Mouse (Mus musculus) CD4-positive, CD25-positive, alpha-beta regulatory T cell, adult 2 months (primary cell): Measurements from ENCODE around the gene Smad3.

Experiments used
- DNase-seq: peaks from one replicate; pipeline ENCODE4 v3.0.0-alpha.2; 2012; ENCODE audit warnings: low read depth, low spot score

The Smad3 gene

GRCm38 (mm10) chr9:63746980-63747379 lies 10.8 kb downstream of the Smad3 start:
- DNase-seq: no peak

GRCm38 (mm10) chr9:63745821-63746632 lies 11.8 kb downstream of the Smad3 start:
- no peak for DNase-seq

DNA sequence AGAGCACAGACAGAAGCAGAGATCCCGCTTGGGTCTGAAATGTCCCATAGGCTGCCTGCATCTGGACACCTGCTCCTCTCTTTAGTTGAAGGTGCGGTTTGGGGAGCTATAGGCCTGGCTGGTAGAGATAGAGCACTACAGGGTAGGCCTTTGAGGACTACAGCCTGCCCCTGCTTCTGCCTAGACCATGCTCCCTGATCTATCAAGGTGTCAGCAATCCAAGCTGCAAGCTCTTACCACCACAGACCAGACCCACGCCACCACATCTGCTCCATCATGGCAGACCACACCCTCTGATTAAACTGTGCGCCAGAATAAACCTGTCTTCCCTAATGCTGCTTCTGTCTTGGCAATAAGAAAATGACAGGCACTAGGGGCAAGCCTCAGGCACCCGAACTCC lies 13.2 kb downstream of the Smad3 start:
- DNase-seq: no peak

DNA sequence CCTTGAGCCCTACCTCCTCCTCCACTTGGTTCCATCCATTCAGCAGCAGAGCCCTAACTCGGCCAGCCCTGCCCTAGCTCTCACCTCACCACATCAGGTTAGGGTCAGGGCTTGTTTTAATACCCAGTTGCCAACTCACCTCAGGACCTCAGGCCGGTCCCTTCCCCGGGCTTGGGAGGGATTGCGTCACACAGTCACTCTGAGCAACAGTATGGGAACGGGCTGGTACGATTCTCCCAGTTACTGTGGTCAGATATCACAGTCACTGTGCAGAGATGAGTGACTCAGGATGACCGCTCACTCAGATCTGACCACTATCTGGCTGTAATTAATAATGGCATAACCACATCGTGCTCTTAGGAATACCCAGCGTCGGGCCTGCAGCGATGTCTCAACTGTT lies 14.0 kb downstream of the Smad3 start:
- DNase-seq: no peak

DNA sequence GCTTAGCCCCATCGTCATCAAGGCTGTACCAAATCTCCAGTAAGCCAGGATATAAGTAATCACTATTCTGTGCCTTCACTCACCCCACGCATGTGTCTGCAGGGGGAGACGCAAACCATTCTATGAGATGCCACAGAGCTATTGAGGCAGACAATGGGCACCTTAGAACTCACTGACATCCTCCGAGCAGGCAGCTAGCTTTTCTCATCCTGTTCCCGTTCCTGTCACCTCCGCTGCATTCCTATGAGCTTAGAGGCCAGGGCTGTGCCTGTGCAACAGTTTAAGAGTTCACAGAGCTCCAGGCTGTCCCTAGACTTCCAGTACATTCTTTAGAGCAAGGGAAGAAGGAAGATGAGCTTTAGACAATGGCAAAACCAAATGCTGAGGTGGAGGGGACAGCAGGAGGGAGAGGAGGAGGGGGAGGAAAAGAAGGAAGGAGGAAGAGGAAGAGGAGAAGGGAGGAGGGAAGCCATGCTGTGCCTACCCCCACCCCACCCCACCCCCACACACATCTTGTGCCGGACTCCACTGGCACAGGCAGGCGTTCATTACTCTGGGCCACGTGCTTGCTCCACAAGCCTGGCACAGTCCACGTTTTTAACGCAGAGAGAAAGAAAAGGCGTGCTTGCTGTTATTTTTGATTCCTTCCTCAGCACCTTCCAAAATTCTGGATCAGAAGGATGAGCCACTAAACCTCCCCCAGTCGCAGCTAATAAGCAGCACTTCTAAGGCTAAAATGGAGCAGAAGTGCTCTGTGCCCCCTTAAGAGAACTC lies 14.7 kb downstream of the Smad3 start:
- no peak for DNase-seq

GRCm38 (mm10) chr9:63742318-63742717 lies 15.5 kb downstream of the Smad3 start:
- no peak for DNase-seq

GRCm38 (mm10) chr9:63741792-63742191 lies 16.0 kb downstream of the Smad3 start:
- DNase-seq: no peak

DNA sequence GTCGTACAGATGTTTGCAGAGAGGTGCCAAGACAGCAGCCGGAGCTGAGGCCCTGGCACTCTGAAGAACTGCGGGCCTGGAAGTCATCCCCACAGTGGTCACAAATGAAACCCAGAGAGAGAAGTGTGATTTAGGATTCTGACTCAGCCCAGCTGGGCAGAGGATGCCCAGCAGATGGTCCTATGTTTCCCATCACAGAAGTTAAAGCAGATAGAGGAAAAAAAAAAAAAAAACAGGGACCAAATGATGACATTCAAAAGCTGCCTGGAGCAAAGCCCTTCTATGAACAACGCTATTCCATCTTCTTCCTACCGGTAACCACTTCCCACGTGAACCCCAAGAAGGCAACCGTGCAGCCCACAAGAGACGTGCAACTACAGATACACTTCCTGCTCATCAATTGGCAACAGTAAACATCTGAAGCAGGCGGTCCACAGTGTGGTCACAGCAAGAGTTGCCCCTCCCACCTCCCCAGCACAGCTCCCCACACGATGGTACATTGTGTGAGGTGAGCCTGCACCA lies 17.4 kb downstream of the Smad3 start:
- DNase-seq: peak; percentile 79

GRCm38 (mm10) chr9:63738830-63739229 lies 19.0 kb downstream of the Smad3 start:
- DNase-seq: peak; percentile 81

- DNase-seq: peak; percentile 73
Observed at GRCm38 (mm10) chr9:63738086-63738701, 19.6 kb downstream of the Smad3 start.

GRCm38 (mm10) chr9:63737426-63737931 lies 20.3 kb downstream of the Smad3 start:
- peak; percentile 88 for DNase-seq

GRCm38 (mm10) chr9:63734261-63734660 lies 23.5 kb downstream of the Smad3 start:
- DNase-seq: no peak

DNA sequence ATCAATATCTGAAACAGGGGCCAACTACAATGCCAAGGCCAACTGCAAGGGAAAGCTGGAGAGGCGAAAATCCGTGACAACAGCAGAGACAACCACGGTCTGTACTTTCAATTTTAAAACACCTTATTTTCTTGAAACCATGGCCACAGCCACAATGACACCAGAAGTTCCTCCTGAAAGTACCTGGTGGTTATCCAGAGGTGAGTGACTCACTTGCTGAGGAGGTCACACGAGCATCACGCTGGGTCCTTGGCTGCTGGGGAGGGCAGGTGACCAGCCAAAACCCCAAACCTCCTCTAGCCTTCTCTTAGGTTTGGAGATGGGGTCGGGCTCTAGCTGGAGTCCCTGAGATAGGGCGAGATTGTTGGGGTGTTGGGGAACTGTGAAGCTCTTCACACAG lies 25.1 kb downstream of the Smad3 start:
- DNase-seq: peak; percentile 50

DNA sequence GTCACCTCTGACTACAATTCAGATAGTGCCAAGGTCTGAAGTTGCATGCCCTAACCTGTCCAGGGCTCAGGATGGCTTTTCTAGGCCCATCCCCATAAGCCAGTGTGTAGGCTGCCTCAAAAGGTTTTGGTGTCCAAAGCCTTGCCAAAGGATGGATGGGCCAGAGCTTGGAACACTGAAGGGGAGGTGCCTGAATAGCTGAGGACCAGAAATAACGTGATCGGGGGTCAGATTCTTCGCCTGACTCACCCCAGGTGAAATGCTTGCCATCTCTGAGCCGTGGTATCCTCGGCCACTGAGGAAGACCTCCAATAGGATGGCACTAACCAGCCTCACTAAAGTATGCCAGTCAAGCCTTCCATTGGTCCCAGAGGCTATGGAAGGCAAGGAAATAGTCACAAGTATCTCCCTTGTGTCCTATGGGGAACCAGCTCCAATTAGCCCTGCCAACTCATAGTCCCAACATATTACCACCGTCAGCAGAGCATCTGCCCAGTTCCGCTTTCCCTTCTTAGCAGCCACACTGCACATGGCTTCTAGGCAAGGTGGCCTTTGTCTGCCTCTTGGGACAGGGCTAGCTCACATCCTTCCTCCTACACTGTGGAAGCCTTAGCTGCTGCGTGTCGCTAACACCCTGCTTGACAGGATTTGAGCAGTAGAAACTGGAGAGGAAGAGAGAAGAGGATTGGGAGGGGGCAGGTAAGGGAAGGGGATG lies 26.5 kb downstream of the Smad3 start:
- no peak for DNase-seq

GRCm38 (mm10) chr9:63728969-63729368 lies 28.8 kb downstream of the Smad3 start:
- no peak for DNase-seq

DNA sequence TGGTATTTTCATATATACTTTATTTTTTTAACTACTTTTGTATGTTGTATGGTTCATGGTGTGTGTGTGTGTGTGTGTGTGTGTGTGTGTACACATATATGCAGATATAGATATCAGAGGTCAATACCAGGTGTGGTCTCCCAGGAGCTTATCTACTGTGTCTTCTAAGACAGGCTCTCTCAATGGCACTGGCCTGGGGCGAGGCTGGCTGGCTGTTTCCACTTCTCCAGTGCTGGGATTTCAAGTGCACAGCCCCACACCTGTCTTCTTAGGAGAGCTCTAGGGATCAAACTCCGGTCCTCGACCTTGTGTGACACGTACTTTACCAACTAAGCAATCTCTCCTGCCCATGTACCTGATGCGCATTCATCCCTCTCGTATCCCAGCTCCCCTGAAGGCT lies 30.7 kb downstream of the Smad3 start:
- no peak for DNase-seq

GRCm38 (mm10) chr9:63726088-63727010 lies 31.4 kb downstream of the Smad3 start:
- no peak for DNase-seq

DNA sequence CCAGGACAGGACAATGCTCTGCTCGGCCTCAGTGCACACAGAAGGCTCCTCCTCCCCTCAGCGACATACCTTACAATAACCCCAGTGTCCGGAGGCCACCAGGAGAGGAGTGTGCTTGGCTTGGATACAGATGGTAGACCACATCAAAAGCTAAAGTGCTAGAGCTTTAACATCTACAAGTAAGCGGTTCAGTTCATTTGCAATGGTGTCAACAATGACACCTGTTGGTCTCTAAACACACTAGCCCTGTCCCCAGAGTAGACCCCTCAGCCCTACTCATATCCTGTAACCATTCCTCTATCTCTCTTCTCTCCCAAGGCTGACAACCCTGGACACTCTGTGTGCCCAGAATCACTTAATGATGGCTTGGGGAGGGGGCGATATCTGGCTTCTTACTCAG lies 33.0 kb downstream of the Smad3 start:
- no peak for DNase-seq

DNA sequence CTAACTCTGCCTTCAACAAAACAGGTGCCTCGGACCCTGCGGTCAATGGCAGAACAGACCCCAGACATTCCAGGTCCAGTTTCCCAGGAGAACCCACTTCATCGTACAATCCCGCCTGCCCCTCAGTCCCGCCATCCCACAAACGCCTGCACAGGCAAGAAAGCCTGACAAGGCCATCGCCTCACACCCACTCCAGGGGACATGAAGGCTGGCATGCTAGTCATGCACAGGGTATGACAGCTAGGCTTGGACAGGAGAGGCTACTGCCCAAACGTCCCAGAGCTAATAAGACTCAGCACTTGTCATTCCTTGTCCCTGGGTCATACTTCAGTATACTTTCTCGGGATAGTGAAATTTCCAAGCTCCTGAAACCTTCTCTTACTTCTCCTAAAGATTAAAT lies 34.9 kb downstream of the Smad3 start:
- no peak for DNase-seq

- DNase-seq: no peak
Observed at GRCm38 (mm10) chr9:63722350-63722749, 35.4 kb downstream of the Smad3 start.
